Mouse (Mus musculus) layer of hippocampus, postnatal 36 days (tissue): ENCODE measurements around the gene Wdr70. TPM values are rescaled to one million over a fixed set of nuclear protein-coding genes. Genes with fewer than 3 reads are reported as not detected.
"Not testable (repeated sequence)": the region's sequence is repeated elsewhere in the genome, so short reads cannot be mapped to it uniquely, and the experiment has no call there.

Source experiments
- DNase-seq, 2 experiments: peaks; one replicate each; pipeline ENCODE4 v3.0.0; 2022
- total RNA-seq, 2 experiments: library from RNA; stranded (reverse); gene quantifications; 2 replicates each; pipeline ENCODE4 v1.2.3; 2021

The Wdr70 gene
- total RNA-seq: 10 to 100 TPM; 30.0 to 32.9 TPM

DNA sequence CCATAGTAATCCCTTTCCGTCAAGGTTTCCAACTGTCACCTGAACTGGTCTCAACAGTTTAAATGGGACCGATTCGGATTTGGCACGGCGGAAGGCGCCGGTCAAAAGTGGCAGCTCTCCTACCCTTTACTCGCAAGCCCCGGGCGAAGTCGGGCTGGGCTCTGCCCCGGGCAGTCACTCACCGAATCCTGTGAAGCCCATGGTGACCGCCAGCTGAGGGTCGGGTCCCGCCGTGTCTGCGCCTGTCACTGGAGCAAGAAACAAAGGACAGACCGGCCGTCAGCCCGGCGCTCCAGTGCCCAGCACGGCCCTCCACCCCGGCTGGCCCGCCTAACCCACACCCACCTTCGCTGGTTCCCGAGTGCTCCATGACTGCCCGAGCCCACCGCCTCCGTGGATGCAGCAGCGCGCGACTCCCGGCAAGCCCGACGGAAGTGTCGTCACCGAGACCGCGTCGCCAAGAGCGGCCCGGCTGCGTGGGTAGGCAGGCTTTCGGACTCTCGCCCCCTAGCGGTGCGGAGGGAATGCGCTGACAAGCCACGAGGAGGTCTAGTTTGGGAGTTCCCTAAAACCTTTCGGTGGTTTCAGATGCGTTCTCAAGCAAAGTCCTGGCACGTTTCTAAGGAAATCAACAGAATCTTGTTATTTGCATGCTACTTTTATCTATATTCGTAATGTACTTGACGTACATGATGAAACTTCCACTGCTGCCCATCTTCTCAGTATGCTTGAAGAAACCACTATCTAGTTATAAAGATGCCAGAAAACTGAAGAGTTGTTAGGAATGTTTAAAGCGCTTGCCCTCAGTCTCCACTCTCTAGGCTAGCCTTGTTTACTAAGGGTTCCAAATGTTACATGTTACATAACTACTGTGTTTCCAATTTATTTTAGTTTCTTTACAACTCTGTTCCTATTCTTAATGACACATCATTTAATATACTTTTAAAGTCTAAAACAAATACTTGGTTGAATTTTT, at the start of gene Wdr70:
TSS of gene Wdr70 (minus strand) at position 436 of the 976 bp plus-strand sequence.
- DNase-seq: peak; percentile 97 to 98

GRCm38 (mm10) chr15:8135606-8136005, 36.6 kb upstream of the Wdr70 start:
- no peak for DNase-seq

- DNase-seq: no peak
These were observed 32.8 kb upstream of the Wdr70 start for GRCm38 (mm10) chr15:8131761-8132160.

DNA sequence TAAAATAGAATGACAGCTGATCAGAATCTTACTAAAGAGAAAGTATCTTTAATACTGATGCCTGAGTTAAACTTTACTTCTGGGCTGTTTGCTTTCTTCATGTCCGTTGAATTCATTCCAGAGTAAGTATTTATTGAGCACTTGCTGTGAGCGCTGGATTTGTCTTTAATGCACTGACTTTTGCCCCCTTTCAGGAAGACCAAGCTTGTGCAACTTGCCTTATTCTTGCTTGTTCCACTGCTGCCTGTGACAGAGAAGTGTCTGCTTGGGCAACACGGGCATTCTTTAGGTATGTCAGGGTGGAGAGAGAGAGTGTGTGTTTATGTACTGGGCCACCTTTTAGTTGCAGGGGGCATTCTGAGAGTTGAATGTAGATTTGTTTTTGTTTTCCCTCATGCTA, 32.3 kb upstream of the Wdr70 start:
- DNase-seq: no peak

GRCm38 (mm10) chr15:8129281-8129680, 30.3 kb upstream of the Wdr70 start:
- no peak for DNase-seq

GRCm38 (mm10) chr15:8109782-8110181, 10.8 kb upstream of the Wdr70 start:
- DNase-seq: no peak

DNA sequence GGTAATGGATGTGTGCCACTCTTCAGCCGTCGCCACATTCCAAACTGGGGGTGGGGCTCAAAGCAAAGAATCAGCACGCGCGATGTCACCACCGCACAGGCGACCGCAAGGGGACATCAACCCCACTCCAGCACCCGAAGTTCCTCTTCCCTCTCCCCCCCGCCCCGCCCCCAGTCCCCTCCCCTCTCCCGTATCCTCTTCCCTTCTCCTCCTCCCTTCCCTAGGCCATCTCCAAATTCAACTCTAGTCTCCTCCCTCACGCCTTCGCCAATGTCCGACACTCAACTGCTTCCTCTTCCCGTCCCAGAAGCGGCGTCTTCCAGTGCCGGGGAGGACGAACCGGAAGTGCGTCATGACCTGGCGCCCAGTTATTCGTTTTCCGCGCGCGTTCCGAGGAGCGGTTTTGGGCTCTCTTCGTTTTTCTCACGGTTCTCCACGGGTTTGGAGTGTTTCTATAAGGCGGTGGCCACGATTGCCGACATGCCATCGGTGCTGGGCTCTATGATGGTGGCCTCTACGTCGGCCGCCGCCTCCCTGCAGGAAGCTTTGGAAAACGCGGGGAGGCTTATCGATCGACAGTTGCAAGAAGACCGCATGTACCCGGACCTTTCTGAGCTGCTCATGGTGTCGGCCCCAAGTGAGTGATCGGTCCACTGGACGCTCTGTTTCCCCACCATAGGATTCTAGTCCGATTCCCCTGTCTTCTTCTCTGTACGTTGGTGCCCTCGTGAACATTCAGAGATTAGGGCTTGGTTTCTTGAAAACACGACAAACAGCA, 10.1 kb upstream of the Wdr70 start, which contains the start of gene Nup155:
TSS of gene Nup155 (plus strand) at position 308 of the 778 bp plus-strand sequence.
- peak; percentile 93 to 94 for DNase-seq

- DNase-seq: no peak
These were observed 9.5 kb upstream of the Wdr70 start for GRCm38 (mm10) chr15:8108360-8108965.

- DNase-seq: not testable (repeated sequence)
These were observed 3.0 kb upstream of the Wdr70 start for GRCm38 (mm10) chr15:8101975-8102542.

- DNase-seq: no peak
These were observed 1.2 kb downstream of the Wdr70 start for GRCm38 (mm10) chr15:8097853-8098252.

DNA sequence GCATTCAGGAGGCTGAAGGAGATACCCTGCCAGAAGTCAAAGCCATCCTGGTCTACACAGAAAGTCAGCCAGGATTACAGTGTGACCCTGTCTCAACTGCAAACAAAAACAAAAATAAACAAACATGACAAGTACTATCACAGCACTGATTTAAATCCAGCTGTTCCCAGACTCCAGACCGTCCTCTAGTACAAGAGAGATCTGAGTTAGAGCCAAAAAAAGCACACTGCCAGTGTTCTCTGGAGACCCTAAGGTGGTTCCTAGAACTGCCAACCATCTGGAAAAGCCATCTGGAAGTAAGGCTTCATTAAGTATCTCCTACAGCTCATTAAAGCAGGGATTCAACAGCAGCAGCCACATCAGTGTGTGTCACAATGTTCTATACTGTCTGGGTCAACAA, 6.3 kb downstream of the Wdr70 start:
- not testable (repeated sequence) for DNase-seq

- DNase-seq: no peak
These were observed 8.3 kb downstream of the Wdr70 start for GRCm38 (mm10) chr15:8090685-8091084.

GRCm38 (mm10) chr15:8088715-8089114, 10.3 kb downstream of the Wdr70 start:
- DNase-seq: no peak

GRCm38 (mm10) chr15:8087293-8087692, 11.7 kb downstream of the Wdr70 start:
- DNase-seq: no peak

- no peak for DNase-seq
These were observed 16.9 kb downstream of the Wdr70 start for GRCm38 (mm10) chr15:8082139-8082538.

DNA sequence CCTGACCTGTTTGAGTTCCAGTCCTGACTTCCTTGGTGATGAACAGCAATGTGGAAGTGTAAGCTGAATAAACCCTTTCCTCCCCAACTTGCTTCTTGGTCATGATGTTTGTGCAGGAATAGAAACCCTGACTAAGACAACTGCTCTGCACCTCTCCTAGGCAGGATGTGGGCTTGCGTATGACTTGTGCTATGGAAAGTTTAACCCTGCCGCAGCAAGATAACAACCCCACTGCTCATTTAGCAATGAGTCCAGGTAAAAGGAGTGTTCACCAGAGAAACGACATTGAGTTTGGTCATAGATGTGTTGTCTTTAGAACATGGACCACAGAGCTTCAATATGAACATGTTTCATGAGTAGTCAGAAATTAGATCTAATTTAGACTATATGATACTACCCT, 25.9 kb downstream of the Wdr70 start:
- DNase-seq: not testable (repeated sequence)

DNA sequence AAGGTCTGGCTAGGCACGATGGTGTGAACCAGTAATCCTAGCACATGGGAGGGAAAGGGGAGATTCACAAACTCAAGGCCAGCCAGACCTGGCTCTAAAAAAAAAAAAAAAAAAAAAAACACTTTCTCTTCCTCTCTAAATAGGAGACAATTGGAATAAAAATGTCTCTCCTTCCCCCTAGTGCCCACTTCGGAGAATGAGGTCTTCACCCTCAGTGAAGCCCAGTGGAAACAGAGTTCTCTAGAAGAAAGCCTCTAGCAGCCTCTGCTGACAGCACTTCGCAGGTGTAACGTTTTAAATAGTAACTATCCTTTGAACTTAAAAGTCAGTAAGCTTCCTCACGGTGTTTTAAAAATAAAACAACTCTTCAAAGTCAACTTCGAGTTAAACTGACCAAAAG, 33.8 kb downstream of the Wdr70 start:
- no peak for DNase-seq

DNA sequence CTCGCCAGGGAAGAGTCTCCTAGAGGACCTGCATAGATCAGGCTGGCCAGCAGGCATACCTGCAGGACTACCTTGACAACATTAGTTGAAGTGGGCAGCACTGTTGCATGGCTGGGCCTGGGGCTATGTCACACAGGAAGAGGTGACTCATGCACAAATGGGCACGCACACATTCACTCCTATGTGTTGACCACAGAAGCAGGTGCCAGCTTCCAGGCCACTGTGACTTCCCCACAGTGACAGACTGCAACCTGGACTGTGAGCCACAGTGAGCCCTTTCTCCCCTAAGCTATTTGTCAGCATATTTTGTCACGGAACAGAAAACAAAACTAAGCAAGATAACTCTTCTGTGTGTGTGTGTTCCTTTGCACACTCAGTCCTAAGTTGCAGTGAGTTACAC, 47.8 kb downstream of the Wdr70 start:
- DNase-seq: no peak

DNA sequence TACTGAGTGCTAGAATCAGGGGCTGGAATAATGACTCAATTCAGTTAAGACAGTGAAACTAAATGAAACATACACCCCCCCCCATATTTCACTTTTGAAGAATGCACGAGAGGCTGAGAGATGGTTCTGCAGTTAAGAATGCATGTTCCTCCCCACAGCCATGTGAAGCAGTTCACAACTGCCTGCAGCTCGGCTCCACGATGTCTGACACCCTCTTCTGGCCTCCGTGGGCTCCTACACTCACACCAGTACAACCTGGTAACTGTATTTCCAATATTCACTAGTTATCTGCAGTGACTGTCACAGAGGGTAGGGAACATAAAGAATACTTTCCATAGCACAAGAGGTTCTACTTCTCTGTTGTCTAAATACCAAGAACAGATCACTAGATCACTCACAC, 59.2 kb downstream of the Wdr70 start:
- no peak for DNase-seq

DNA sequence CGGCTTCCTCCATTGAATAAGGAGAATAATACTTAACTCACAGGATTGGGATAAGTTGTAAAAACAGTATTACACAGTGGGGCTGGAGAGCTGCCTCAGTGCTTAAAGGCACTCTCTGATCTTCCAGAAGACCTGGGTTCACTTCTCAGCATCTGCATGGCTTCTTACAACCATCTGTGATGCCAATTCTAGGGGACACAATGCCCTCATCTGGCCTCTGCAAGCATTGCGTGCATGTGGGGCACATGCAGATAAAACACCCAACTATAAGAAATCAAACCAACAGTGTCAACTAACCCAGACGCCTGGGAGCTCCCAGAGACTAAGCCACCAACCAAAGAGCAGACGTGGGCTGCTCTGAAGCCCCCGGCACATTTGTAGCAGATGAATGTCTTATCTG, 60.6 kb downstream of the Wdr70 start:
- DNase-seq: no peak

DNA sequence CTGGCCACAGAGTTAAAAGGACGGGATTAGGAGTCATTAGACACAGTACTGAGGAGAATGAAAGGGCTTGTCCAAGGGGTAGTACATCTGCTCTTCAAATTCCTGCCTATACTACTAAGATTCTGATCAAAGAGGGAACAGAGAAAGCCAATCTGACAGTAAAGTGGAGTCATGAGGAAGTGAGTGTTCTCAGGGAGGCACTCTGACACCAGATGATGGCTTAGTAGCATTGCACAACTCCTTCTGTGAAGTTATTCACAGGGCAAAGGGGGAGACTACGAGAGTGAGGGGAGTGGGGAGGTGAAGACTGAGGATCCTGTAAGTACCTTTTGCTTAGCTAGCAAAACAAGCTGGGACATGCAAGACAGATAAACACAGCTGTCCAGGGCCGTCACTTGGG, 61.2 kb downstream of the Wdr70 start:
- DNase-seq: no peak

GRCm38 (mm10) chr15:8031211-8031610, 67.8 kb downstream of the Wdr70 start:
- DNase-seq: no peak
